Mouse (Mus musculus) R1 (cell line): ENCODE measurements around the gene Lamb2.
A peak's percentile ranks its signal among the peaks of the same experiment; 100 is the strongest.

Experiments
- DNase-seq: peaks from one replicate; pipeline ENCODE4 v3.0.0-alpha.2; 2018; ENCODE audit warnings: low read depth, low spot score

The Lamb2 gene

GRCm38 (mm10) chr9:108461181-108461631 lies 18.3 kb upstream of the Lamb2 start, which contains the start of gene Klhdc8b:
Gene Klhdc8b, minus strand, starts transcription at chr9:108461581.
- peak; percentile 65 for DNase-seq

GRCm38 (mm10) chr9:108461675-108462074 lies 17.9 kb upstream of the Lamb2 start:
- DNase-seq, result no peak

GRCm38 (mm10) chr9:108462192-108462591 lies 17.3 kb upstream of the Lamb2 start:
- no peak for DNase-seq

GRCm38 (mm10) chr9:108463713-108464112 lies 15.8 kb upstream of the Lamb2 start:
- DNase-seq, result peak; percentile 41

GRCm38 (mm10) chr9:108466219-108466618 lies 13.3 kb upstream of the Lamb2 start:
- no peak for DNase-seq

- no peak for DNase-seq
Observed at GRCm38 (mm10) chr9:108469430-108469829, 10.1 kb upstream of the Lamb2 start.

- DNase-seq, result no peak
Observed at GRCm38 (mm10) chr9:108469845-108470244, 9.7 kb upstream of the Lamb2 start.

GRCm38 (mm10) chr9:108474528-108474927 lies 5.0 kb upstream of the Lamb2 start:
- peak; percentile 40 for DNase-seq

- peak; percentile 93 for DNase-seq
Observed at GRCm38 (mm10) chr9:108478638-108479156, 839 bp upstream of the Lamb2 start.

- peak; percentile 66 for DNase-seq
Observed at GRCm38 (mm10) chr9:108479241-108479640, 295 bp upstream of the Lamb2 start.

GRCm38 (mm10) chr9:108480813-108481519 lies 1.4 kb downstream of the Lamb2 start:
- no peak for DNase-seq

- DNase-seq, result no peak
Observed at GRCm38 (mm10) chr9:108481520-108482210, 2.1 kb downstream of the Lamb2 start.

GRCm38 (mm10) chr9:108483051-108483790 lies 3.7 kb downstream of the Lamb2 start:
- no peak for DNase-seq

GRCm38 (mm10) chr9:108484021-108484420 lies 4.5 kb downstream of the Lamb2 start:
- no peak for DNase-seq

GRCm38 (mm10) chr9:108485301-108485875 lies 5.9 kb downstream of the Lamb2 start:
- DNase-seq, result no peak

- no peak for DNase-seq
Observed at GRCm38 (mm10) chr9:108486973-108487530, 7.5 kb downstream of the Lamb2 start.

- no peak for DNase-seq
Observed at GRCm38 (mm10) chr9:108488403-108488802, 8.9 kb downstream of the Lamb2 start.

- no peak for DNase-seq
Observed at GRCm38 (mm10) chr9:108489215-108489614, 9.7 kb downstream of the Lamb2 start.

GRCm38 (mm10) chr9:108489702-108490558 lies 10.4 kb downstream of the Lamb2 start:
- DNase-seq, result no peak

- peak; percentile 98 for DNase-seq
Observed at GRCm38 (mm10) chr9:108490559-108491285, 11.2 kb downstream of the Lamb2 start, which contains the start of gene Usp19. Gene Usp19, plus strand, starts transcription at chr9:108490602.
